Comparison of ENCODE assay signal across 24 mouse cellular contexts in the genomic region with DNA sequence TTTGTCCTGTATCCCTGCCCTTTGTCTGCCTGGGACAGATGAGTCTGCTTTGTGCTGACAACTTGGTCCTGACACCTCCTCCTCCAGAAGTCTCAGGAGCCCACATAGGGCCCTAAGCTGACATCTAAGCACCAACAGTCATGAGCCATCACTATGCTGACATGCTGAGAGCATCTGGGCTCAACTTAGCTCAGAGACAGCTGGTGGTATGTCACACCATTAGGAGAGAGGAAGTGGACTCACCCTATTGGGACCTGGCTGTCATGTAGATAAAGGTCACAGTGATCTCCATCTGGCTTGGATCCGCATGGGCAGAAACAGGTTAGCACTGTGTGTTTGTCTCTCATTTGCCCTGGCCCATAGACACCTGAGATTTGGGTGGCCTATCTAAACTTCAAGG. TPM values are rescaled to one million over a fixed set of nuclear protein-coding genes. Genes with fewer than 3 reads are reported as not detected.
A peak's percentile ranks its signal among the peaks of the same experiment; 100 is the strongest.
DNase-seq lines count a peak whose midpoint lies in the region; ATAC-seq and TF ChIP-seq lines count a peak whose summit lies in the region.
"Had no signal": no experiment of that assay in that cellular context is flagged by ENCODE, and none has a peak within 500 bp of the region (broad histone marks: within the 10 kb centered on the region; RNA-seq: fewer than 3 reads in every experiment).

No protein-coding gene starts in this region.

- intact Hi-C loops in gastrocnemius, postnatal 14 days (cut with DNase I; ENCODE audit: low total_unique reads), result no loop called here

- H3K36me3 ChIP-seq in lung, embryonic 15.5 days, result no peaks in the 10 kb centered on the region
- no peaks in the 10 kb centered on the region for H3K36me3 ChIP-seq in lung, postnatal 0 days (ENCODE audit: insufficient read depth, low read length)
- no peaks in the 10 kb centered on the region for H3K36me3 ChIP-seq in MEL (ENCODE audit: control insufficient read depth in 1 of 2, insufficient read depth in 2 of 2, low read length in 2 of 2)
- H3K36me3 ChIP-seq: embryonic facial prominence, embryonic 10.5 days; embryonic facial prominence, embryonic 12.5 days; forebrain, embryonic 15.5 days; G1E had no signal

- H3K79me2 ChIP-seq in MEL (ENCODE audit: control insufficient read depth, insufficient read depth, low read length, poor library complexity), result no peaks in the 10 kb centered on the region

- 87% methylated on average over 1 of the region's 1 CpGs for WGBS in lung, embryonic 15.5 days
- 84% methylated on average over 1 of the region's 1 CpGs for WGBS in lung, postnatal 0 days

- H3K4me2 ChIP-seq in lung, embryonic 15.5 days, result no peak overlapping the region
- no peak overlapping the region for H3K4me2 ChIP-seq in lung, postnatal 0 days (replicated peaks; ENCODE audit: low read depth, low read length)
- H3K4me2 ChIP-seq: embryonic facial prominence, embryonic 12.5 days; forebrain, embryonic 13.5 days; forebrain, embryonic 15.5 days had no signal

- no peaks in the 10 kb centered on the region for H3K9me3 ChIP-seq in lung, embryonic 15.5 days
- no peaks in the 10 kb centered on the region for H3K9me3 ChIP-seq in lung, postnatal 0 days (ENCODE audit: low read length)
- no peaks in the 10 kb centered on the region for H3K9me3 ChIP-seq in MEL (replicated peaks; ENCODE audit: insufficient read depth, low read length)
- H3K9me3 ChIP-seq: embryonic facial prominence, embryonic 10.5 days; embryonic facial prominence, embryonic 12.5 days; forebrain, embryonic 13.5 days; forebrain, embryonic 15.5 days; G1E had no signal

- no peak overlapping the region for H3K9ac ChIP-seq in lung, embryonic 15.5 days
- H3K9ac ChIP-seq in lung, postnatal 0 days (replicated peaks; ENCODE audit: low read depth), result no peak overlapping the region
- H3K9ac ChIP-seq in MEL (ENCODE audit: control insufficient read depth, low read depth, low read length, poor library complexity, severe bottlenecking), result no peak overlapping the region
- H3K9ac ChIP-seq: embryonic facial prominence, embryonic 12.5 days; forebrain, embryonic 13.5 days; forebrain, embryonic 15.5 days; forebrain, postnatal 0 days had no signal

- H3K27ac ChIP-seq in lung, embryonic 15.5 days, result peak overlapping the region; percentile 61
- peak overlapping the region; percentile 58 for H3K27ac ChIP-seq in lung, postnatal 0 days (ENCODE audit: low read length)
- H3K27ac ChIP-seq in MEL (ENCODE audit: control insufficient read depth, low read depth, low read length), result no peak overlapping the region
- H3K27ac ChIP-seq: embryonic facial prominence, embryonic 10.5 days; embryonic facial prominence, embryonic 12.5 days; forebrain, embryonic 13.5 days; forebrain, embryonic 15.5 days had no signal

- no peaks in the 10 kb centered on the region for H3K27me3 ChIP-seq in lung, embryonic 15.5 days
- no peaks in the 10 kb centered on the region for H3K27me3 ChIP-seq in lung, postnatal 0 days (replicated peaks; ENCODE audit: insufficient read depth, low read length)
- H3K27me3 ChIP-seq in MEL (ENCODE audit: control insufficient read depth in 1 of 2, insufficient read depth in 2 of 2, low read length in 2 of 2), result no peaks in the 10 kb centered on the region
- H3K27me3 ChIP-seq: CH12.LX; embryonic facial prominence, embryonic 12.5 days; forebrain, embryonic 13.5 days; forebrain, embryonic 15.5 days had no signal

- no peak for TF ChIP-seq EP300 in lung, postnatal 0 days (IDR thresholded peaks at IDR 0.05)
- 0 out of 4 replicates have a peak, but pooled peaks of 1 of the 2 experiments have one; percentile 10 for TF ChIP-seq EP300 in MEL (IDR thresholded peaks at IDR 0.05; ENCODE audit: low read depth in 1 of 2, low read length in 2 of 2)

- ATAC-seq in lung, embryonic 15.5 days (ENCODE audit: borderline replicate concordance, extremely low read depth, low FRiP score, low TSS enrichment), result no peak
- no peak for ATAC-seq in lung, postnatal 0 days
- ATAC-seq: CD4-positive, CD25-positive, alpha-beta regulatory T cell, adult 4 months; forebrain, embryonic 13.5 days; forebrain, embryonic 15.5 days; forebrain, postnatal 0 days had no signal

- no peak overlapping the region for H3K4me3 ChIP-seq in lung, embryonic 15.5 days
- no peak overlapping the region for H3K4me3 ChIP-seq in lung, postnatal 0 days (ENCODE audit: low read depth, low read length)
- H3K4me3 ChIP-seq in MEL (ENCODE audit: control insufficient read depth in 1 of 2, insufficient read depth in 1 of 2, low read depth in 2 of 2, low read length in 2 of 2), result no peak overlapping the region
- H3K4me3 ChIP-seq: embryonic facial prominence, embryonic 10.5 days; embryonic facial prominence, embryonic 12.5 days; forebrain, embryonic 13.5 days; forebrain, embryonic 15.5 days had no signal

- no peak for TF ChIP-seq POLR2A in MEL (IDR thresholded peaks at IDR 0.05; ENCODE audit: control insufficient read depth in 1 of 2, insufficient read depth in 1 of 2, low read depth in 1 of 2, low read length in 2 of 2, poor library complexity in 1 of 2)

- H3K4me1 ChIP-seq in lung, embryonic 15.5 days, result peaks cover 20% of the 10 kb centered on the region
- no peaks in the 10 kb centered on the region for H3K4me1 ChIP-seq in lung, postnatal 0 days (ENCODE audit: insufficient read depth, low read depth, low read length)
- H3K4me1 ChIP-seq in MEL (ENCODE audit: control insufficient read depth in 1 of 2, insufficient read depth in 2 of 2, low read length in 2 of 2), result 0 out of 4 replicates have a peak, but pooled peaks cover 0 to 5% of the 10 kb centered on the region in 2 experiments
- H3K4me1 ChIP-seq: embryonic facial prominence, embryonic 12.5 days; forebrain, embryonic 13.5 days; forebrain, embryonic 15.5 days had no signal

- TF ChIP-seq RAD21 in MEL (IDR thresholded peaks at IDR 0.05; ENCODE audit: low read depth, low read length), result no peak

- no peak for DNase-seq in lung, postnatal 14 days
- DNase-seq in lung, postnatal 0 days (ENCODE audit: low spot score), result no peak
- no peak for DNase-seq in lung, postnatal 36 days
- DNase-seq in 416B (ENCODE audit: low read depth), result peak; percentile 60
- peak; percentile 59 for DNase-seq in MEL (ENCODE audit: low read depth, low spot score)
- DNase-seq in gastrocnemius, postnatal 4 days (ENCODE audit: low spot score in 2 of 2), result no peak
- no peak for DNase-seq in gastrocnemius, postnatal 14 days
- DNase-seq: adrenal gland, adult 2 months; adrenal gland, postnatal 36 days; B cell, adult 2 months; cerebellum, adult 11-12 months; cerebellum, adult 2 months; cerebellum, adult 9-10 months; cerebellum, postnatal 10 days; cerebellum, postnatal 25 days; forebrain, postnatal 0 days had no signal

- no peak for TF ChIP-seq CTCF in lung, postnatal 0 days (IDR thresholded peaks at IDR 0.05)
- TF ChIP-seq CTCF in MEL (IDR thresholded peaks at IDR 0.05 in 2 of 3, conservative IDR thresholded peaks at IDR 0.05 in 1 of 3; ENCODE audit: control insufficient read depth in 1 of 3, insufficient read depth in 1 of 3, low read depth in 2 of 3, low read length in 3 of 3, poor library complexity in 1 of 3, severe bottlenecking in 1 of 3), result no peak

TF ChIP-seq in MEL, 35 proteins besides CTCF, POLR2A, EP300 and RAD21 (continues in another document):
- no peak for TF ChIP-seq NELFE (IDR thresholded peaks at IDR 0.05; ENCODE audit: low read depth, low read length)
- 0 out of 2 replicates have a peak, but pooled peaks have one; percentile 11 for TF ChIP-seq TAL1 (IDR thresholded peaks at IDR 0.05; ENCODE audit: low read length)
- TF ChIP-seq BHLHE40 (IDR thresholded peaks at IDR 0.05; ENCODE audit: borderline replicate concordance, low read depth, low read length), result no peak
- peak; percentile 44; the same call in 1 of the 2 replicates for TF ChIP-seq ETS1 (IDR thresholded peaks at IDR 0.05; ENCODE audit: low read depth, low read length)
- TF ChIP-seq ZNF384 (IDR thresholded peaks at IDR 0.05; ENCODE audit: low read depth, low read length), result no peak
- TF ChIP-seq NRF1 (IDR thresholded peaks at IDR 0.05; ENCODE audit: insufficient read depth, low read depth, low read length, poor library complexity, severe bottlenecking), result no peak
- TF ChIP-seq GATA1 (IDR thresholded peaks at IDR 0.05; ENCODE audit: low read depth, low read length), result 0 out of 2 replicates have a peak, but pooled peaks have one; percentile 14

RNA-seq across cellular contexts. Expression of gene Scyl1, which starts 10.9 kb away (rescaled TPM):
- polyA plus RNA-seq in lung, embryonic 15.5 days (2015; fragmentation: Nextera tagmentation; extraction: Ambion mirVana), result 76.1 and 83.6 TPM in 2 replicates
- polyA plus RNA-seq in lung, postnatal 0 days (2015; fragmentation: Nextera tagmentation; extraction: Ambion mirVana), result 64.6 TPM in 2 replicates
- 35.5 and 36.0 TPM in 2 replicates for total RNA-seq in MEL (2012; rRNA removed)
- polyA plus RNA-seq in MEL (2012; ENCODE audit: insufficient read depth in 1 of 2, insufficient read length in 2 of 2, low read depth in 1 of 2, low replicate concordance in 2 of 2, missing spikeins in 1 of 2), result 10 to 100 TPM in 1 of 2 experiments, not detected in 1; 64.1 TPM
- 10 to 100 TPM; 71.7 to 75.6 TPM for total RNA-seq in gastrocnemius, postnatal 4 days (2021)
- 10 to 100 TPM; 56.8 to 64.9 TPM for total RNA-seq in gastrocnemius, postnatal 14 days (2021)

RNA-seq across cellular contexts. Expression of gene Ltbp3, which starts 41.4 kb away (rescaled TPM):
- 47.2 and 54.9 TPM in 2 replicates for polyA plus RNA-seq in lung, embryonic 15.5 days (2015; fragmentation: Nextera tagmentation; extraction: Ambion mirVana)
- polyA plus RNA-seq in lung, postnatal 0 days (2015; fragmentation: Nextera tagmentation; extraction: Ambion mirVana), result 51.9 and 59.6 TPM in 2 replicates
- 0.39 TPM in 1 of 2 replicates, not detected in the other for total RNA-seq in MEL (2012; rRNA removed)
- polyA plus RNA-seq in MEL (2012; ENCODE audit: insufficient read depth in 1 of 2, insufficient read length in 2 of 2, low read depth in 1 of 2, low replicate concordance in 2 of 2, missing spikeins in 1 of 2), result not detected
- 100 to 1,000 TPM; 116 to 137 TPM for total RNA-seq in gastrocnemius, postnatal 4 days (2021)
- total RNA-seq in gastrocnemius, postnatal 14 days (2021), result 10 to 100 TPM; 57.0 to 66.4 TPM
- polyA plus RNA-seq: CD4-positive, CD25-positive, alpha-beta regulatory T cell, adult 4 months had no signal

RNA-seq across cellular contexts. Expression of gene Fam89b, which starts 52.7 kb away (rescaled TPM):
- 105 and 108 TPM in 2 replicates for polyA plus RNA-seq in lung, embryonic 15.5 days (2015; fragmentation: Nextera tagmentation; extraction: Ambion mirVana)
- polyA plus RNA-seq in lung, postnatal 0 days (2015; fragmentation: Nextera tagmentation; extraction: Ambion mirVana), result 120 and 126 TPM in 2 replicates
- 29.6 and 35.9 TPM in 2 replicates for total RNA-seq in MEL (2012; rRNA removed)
- 10 to 100 TPM in 1 of 2 experiments, not detected in 1; 60.2 TPM for polyA plus RNA-seq in MEL (2012; ENCODE audit: insufficient read depth in 1 of 2, insufficient read length in 2 of 2, low read depth in 1 of 2, low replicate concordance in 2 of 2, missing spikeins in 1 of 2)
- total RNA-seq in gastrocnemius, postnatal 4 days (2021), result 10 to 100 TPM; 58.8 to 59.1 TPM
- 10 to 100 TPM; 29.6 to 32.9 TPM for total RNA-seq in gastrocnemius, postnatal 14 days (2021)

RNA-seq across cellular contexts. Expression of gene Ehbp1l1, which starts 56.0 kb away (rescaled TPM):
- polyA plus RNA-seq in lung, embryonic 15.5 days (2015; fragmentation: Nextera tagmentation; extraction: Ambion mirVana), result 23.6 and 24.5 TPM in 2 replicates
- 19.3 and 21.6 TPM in 2 replicates for polyA plus RNA-seq in lung, postnatal 0 days (2015; fragmentation: Nextera tagmentation; extraction: Ambion mirVana)
- 60.6 and 63.2 TPM in 2 replicates for total RNA-seq in MEL (2012; rRNA removed)
- 100 to 1,000 TPM in 1 of 2 experiments, 10 to 100 TPM in 1; 77.3 to 113 TPM for polyA plus RNA-seq in MEL (2012; ENCODE audit: insufficient read depth in 1 of 2, insufficient read length in 2 of 2, low read depth in 1 of 2, low replicate concordance in 2 of 2, missing spikeins in 1 of 2)
- 100 to 1,000 TPM; 250 to 260 TPM for total RNA-seq in gastrocnemius, postnatal 4 days (2021)
- 100 to 1,000 TPM; 246 to 269 TPM for total RNA-seq in gastrocnemius, postnatal 14 days (2021)

Comparison
In these comparisons a context has a peak if more than half of its experiments do, and no peak if none do; other contexts are left out.
1. DNase-seq: peak in 416B (single experiment) and MEL (single experiment); none in lung, postnatal 14 days (single experiment), lung, postnatal 0 days (single experiment), lung, postnatal 36 days (single experiment), gastrocnemius, postnatal 4 days (0 of 2) and gastrocnemius, postnatal 14 days (single experiment).
2. RNA of gene Ltbp3, which starts 41.4 kb away (total RNA-seq): 116 to 137 TPM in gastrocnemius, postnatal 4 days and 57.0 to 66.4 TPM in gastrocnemius, postnatal 14 days; 0.39 TPM in MEL; every median in the first group is over 10 times any median in the second.